Mouse (Mus musculus): Measurements from ENCODE around the gene S100pbp. TPM values are rescaled to one million over a fixed set of nuclear protein-coding genes. Genes with fewer than 3 reads are reported as not detected.

S100pbp gene
- polyA plus RNA-seq, 1 experiment from 2014 or later: 18.3 TPM

GRCm38 (mm10) chr4:129106073-129106472, 83.5 kb downstream of the S100pbp start:
- 17% methylated on average over 9 of the region's 9 CpGs for WGBS

GRCm38 (mm10) chr4:129105356-129105755, 84.2 kb downstream of the S100pbp start, which contains the start of gene Tmem54:
Tmem54 (plus strand) TSS chr4:129105548.
- peaks cover 8% of the 10 kb centered on the region; the same call in 1 of the 2 replicates for H3K27me3 ChIP-seq (ENCODE audit: control insufficient read depth, insufficient read depth, low read length)
- peak within 1 kb of the TSS; percentile 18 for H3K4me3 ChIP-seq (ENCODE audit: low read depth, low read length)
- 3% methylated on average over 40 of the region's 40 CpGs for WGBS
- ATAC-seq (ENCODE audit: low read depth): no peak
- H3K9ac ChIP-seq (replicated peaks; ENCODE audit: low read depth, low read length): no peak within 1 kb of the TSS; the same call in 1 of the 2 replicates
- peak within 1 kb of the TSS; percentile 33 for H3K4me2 ChIP-seq (ENCODE audit: low read depth, low read length)
- H3K9me3 ChIP-seq (ENCODE audit: control insufficient read depth, low read length): no peaks in the 10 kb centered on the region
- H3K36me3 ChIP-seq (ENCODE audit: control insufficient read depth, insufficient read depth, low read length): no peaks in the 10 kb centered on the region
- peaks cover 4% of the 10 kb centered on the region; the same call in 1 of the 2 replicates for H3K4me1 ChIP-seq (ENCODE audit: control insufficient read depth, insufficient read depth, low read length)
- no peak within 1 kb of the TSS for H3K27ac ChIP-seq (ENCODE audit: low read depth, low read length)

More at GRCm38 (mm10) chr4:129106073-129106472, 83.5 kb downstream of the S100pbp start:
- H3K4me3 ChIP-seq (ENCODE audit: low read depth, low read length): no peak overlapping the region
- peaks cover 8% of the 10 kb centered on the region; the same call in 1 of the 2 replicates for H3K27me3 ChIP-seq (ENCODE audit: control insufficient read depth, insufficient read depth, low read length)
- H3K27ac ChIP-seq (ENCODE audit: low read depth, low read length): no peak overlapping the region
- ATAC-seq (ENCODE audit: low read depth): no peak
- H3K9me3 ChIP-seq (ENCODE audit: control insufficient read depth, low read length): no peaks in the 10 kb centered on the region
- no peak overlapping the region for H3K9ac ChIP-seq (replicated peaks; ENCODE audit: low read depth, low read length)
- peaks cover 4% of the 10 kb centered on the region; the same call in 1 of the 2 replicates for H3K4me1 ChIP-seq (ENCODE audit: control insufficient read depth, insufficient read depth, low read length)
- no peak overlapping the region for H3K4me2 ChIP-seq (ENCODE audit: low read depth, low read length)
- H3K36me3 ChIP-seq (ENCODE audit: control insufficient read depth, insufficient read depth, low read length): no peaks in the 10 kb centered on the region

DNA sequence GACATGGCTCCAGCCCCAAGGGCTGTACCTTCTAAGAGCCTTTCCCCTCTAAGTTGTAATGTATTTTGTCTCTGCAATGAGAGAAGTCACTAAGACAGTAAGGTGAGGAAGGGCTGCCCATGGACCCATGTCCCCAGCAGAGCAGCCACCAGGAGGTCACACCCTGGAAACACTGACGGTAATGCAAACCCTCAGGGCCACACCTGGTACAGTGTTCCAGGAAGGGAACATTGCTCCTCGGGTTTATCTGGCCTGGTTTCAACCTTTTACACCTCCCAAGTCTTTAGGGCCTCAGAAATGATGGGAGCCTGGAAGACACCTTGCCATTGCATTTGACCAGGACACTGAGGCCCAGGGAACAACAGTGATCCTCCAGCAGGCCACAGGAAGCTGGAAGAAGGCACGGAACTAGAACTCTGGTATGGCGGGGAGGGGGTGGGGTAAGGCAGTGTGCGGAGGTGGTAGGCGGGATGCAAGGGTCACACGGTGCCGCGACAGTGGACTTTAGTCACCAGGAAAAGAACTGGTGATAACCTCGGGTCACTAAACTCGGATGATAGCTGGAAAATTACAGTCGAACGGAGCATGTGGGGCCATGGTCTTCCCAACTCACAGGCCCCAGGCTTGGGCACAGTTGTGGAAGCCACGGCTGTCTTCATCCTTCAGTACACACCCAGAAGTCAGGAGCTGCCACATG, 87.2 kb downstream of the S100pbp start:
- Histone ChIP-seq H3K36me3 (ENCODE audit: control insufficient read depth, insufficient read depth, low read length) (no peaks in the 10 kb centered on the region), H3K9ac (replicated peaks; ENCODE audit: low read depth, low read length) (no peak overlapping the region), H3K27ac (ENCODE audit: low read depth, low read length) (no peak overlapping the region), H3K27me3 (ENCODE audit: control insufficient read depth, insufficient read depth, low read length) (peaks cover 8% of the 10 kb centered on the region; the same call in 1 of the 2 replicates), H3K4me2 (ENCODE audit: low read depth, low read length) (no peak overlapping the region), H3K4me3 (ENCODE audit: low read depth, low read length) (no peak overlapping the region), H3K4me1 (ENCODE audit: control insufficient read depth, insufficient read depth, low read length) (peaks cover 4% of the 10 kb centered on the region; the same call in 1 of the 2 replicates), H3K9me3 (ENCODE audit: control insufficient read depth, low read length) (no peaks in the 10 kb centered on the region)
- ATAC-seq (ENCODE audit: low read depth): no peak
- WGBS: 90% methylated on average over 14 of the region's 14 CpGs

Other genes starting within 250 kb of the S100pbp start
- 19.5 and 19.9 TPM in 2 replicates for gene Azin2, start 227.3 kb downstream of the S100pbp start, polyA plus RNA-seq (2014; fragmentation: Nextera tagmentation; extraction: Ambion mirVana)
- 57.1 and 60.0 TPM in 2 replicates for gene Ak2, start 197.8 kb downstream of the S100pbp start, polyA plus RNA-seq (2014; fragmentation: Nextera tagmentation; extraction: Ambion mirVana)
- gene Rnf19b, start 131.5 kb downstream of the S100pbp start, polyA plus RNA-seq (2014; fragmentation: Nextera tagmentation; extraction: Ambion mirVana): 36.3 and 37.3 TPM in 2 replicates
- 0.32 TPM in 1 of 2 replicates, not detected in the other for gene Tmem54, start 84.2 kb downstream of the S100pbp start, polyA plus RNA-seq (2014; fragmentation: Nextera tagmentation; extraction: Ambion mirVana)
- gene Hpca, start 67.7 kb downstream of the S100pbp start, polyA plus RNA-seq (2014; fragmentation: Nextera tagmentation; extraction: Ambion mirVana): 41.5 and 56.4 TPM in 2 replicates
- gene Fndc5, start 52.7 kb downstream of the S100pbp start, polyA plus RNA-seq (2014; fragmentation: Nextera tagmentation; extraction: Ambion mirVana): 27.4 and 32.4 TPM in 2 replicates
- 130 and 134 TPM in 2 replicates for gene Yars, start within 50 bp of the S100pbp start, polyA plus RNA-seq (2014; fragmentation: Nextera tagmentation; extraction: Ambion mirVana)
- gene C77080, start 71.7 kb upstream of the S100pbp start, polyA plus RNA-seq (2014; fragmentation: Nextera tagmentation; extraction: Ambion mirVana): 4.5 and 6.2 TPM in 2 replicates
- 1.6 and 3.5 TPM in 2 replicates for gene Sync, start 97.9 kb upstream of the S100pbp start, polyA plus RNA-seq (2014; fragmentation: Nextera tagmentation; extraction: Ambion mirVana)
- 231 and 265 TPM in 2 replicates for gene Rbbp4, start 145.6 kb upstream of the S100pbp start, polyA plus RNA-seq (2014; fragmentation: Nextera tagmentation; extraction: Ambion mirVana)
- gene Zbtb8os, start 146.0 kb upstream of the S100pbp start, polyA plus RNA-seq (2014; fragmentation: Nextera tagmentation; extraction: Ambion mirVana): 19.5 and 21.7 TPM in 2 replicates
- gene Zbtb8a, start 188.4 kb upstream of the S100pbp start, polyA plus RNA-seq (2014; fragmentation: Nextera tagmentation; extraction: Ambion mirVana): 16.8 and 18.0 TPM in 2 replicates

All from neural tube, embryonic 14.5 days (tissue).